Mouse (Mus musculus): ENCODE measurements around the gene Pex26.

Pex26 gene

DNA sequence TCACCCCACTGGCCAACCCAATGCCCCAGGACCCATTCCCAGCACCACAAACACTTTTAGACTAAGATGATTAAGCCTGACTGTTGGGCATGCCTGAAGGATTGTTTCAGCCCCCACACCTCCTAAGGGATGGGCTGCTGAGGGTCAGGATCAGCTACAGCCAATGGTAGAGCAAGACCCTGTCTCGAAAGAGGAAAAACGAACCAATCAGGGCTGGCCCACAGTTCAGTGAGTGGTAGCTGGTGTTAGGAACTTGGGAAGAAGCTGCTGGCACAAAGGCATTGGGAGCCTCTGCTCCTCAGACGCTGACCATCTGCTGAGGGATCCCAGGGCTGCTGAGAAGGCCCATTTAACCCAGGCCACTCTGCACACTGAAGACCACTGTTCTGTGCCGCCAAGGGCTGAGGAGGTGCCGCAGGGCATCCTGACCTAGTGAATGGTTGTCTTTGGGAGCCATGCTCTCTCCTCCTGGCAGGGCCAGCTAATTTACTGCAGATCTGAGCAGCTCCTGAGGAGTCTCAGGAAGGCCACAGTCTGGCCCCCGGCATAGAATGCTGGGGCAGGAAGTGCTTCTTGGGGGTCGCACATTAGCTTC is 16.0 kb upstream of the Pex26 start:
- no peak for DNase-seq

DNA sequence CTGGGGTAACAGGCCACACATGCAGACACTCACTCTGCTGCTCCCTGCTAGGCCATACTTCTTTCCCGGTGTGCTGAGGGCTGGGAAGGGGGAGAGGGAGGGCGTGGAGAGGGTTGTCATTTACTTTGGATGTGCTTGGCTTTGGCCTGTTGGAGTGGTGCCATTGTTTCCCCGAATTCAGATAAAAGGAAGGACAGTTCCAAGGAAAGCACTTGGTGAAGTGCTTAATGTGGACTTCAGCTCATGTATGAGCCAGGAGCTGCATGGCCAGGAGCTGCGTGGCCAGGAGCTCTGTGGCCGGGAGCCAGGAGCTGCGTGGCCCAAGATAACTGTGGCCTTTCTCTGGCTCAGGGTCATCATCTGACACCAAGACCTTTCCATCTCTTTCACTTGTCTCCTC is 12.4 kb upstream of the Pex26 start:
- DNase-seq: no peak

DNA sequence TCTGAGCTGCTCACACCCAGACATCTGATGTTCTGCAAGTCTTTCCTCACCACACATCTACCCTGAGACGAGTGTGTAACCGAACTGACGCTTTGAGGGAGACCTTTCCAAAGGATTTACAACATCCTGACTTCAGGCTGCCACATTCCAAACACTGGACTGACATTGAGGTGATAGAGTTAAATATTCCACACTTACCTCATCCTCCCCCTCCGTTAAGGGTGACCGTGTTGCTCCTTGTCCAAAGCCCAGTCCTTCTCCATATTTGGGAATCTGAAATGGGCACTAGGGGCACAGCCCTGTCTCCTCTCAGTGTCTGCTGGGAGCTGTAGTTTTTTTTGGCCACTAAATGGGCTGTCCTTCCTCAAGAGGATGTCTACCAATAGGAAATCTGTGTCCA is 10.0 kb upstream of the Pex26 start:
- DNase-seq: no peak

DNA sequence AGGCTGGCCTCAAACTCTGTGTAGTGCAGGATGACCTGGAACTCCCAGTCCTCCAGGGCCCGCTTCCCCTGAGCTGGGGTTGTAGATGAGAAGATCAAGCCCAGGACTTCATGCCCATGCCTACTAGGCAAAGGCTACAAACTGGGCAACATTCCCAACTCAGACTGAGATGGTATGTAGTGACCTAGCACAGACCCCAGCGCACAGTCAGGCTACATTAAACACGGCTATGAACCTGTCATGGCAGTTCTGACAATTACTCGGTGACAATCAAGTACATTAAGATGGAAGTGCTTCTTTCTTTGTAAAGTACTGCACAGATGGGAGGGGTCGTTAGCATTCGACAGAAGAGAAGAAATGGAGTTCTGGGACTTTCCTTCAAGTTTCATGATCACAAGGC is 8.7 kb upstream of the Pex26 start:
- DNase-seq: no peak

DNA sequence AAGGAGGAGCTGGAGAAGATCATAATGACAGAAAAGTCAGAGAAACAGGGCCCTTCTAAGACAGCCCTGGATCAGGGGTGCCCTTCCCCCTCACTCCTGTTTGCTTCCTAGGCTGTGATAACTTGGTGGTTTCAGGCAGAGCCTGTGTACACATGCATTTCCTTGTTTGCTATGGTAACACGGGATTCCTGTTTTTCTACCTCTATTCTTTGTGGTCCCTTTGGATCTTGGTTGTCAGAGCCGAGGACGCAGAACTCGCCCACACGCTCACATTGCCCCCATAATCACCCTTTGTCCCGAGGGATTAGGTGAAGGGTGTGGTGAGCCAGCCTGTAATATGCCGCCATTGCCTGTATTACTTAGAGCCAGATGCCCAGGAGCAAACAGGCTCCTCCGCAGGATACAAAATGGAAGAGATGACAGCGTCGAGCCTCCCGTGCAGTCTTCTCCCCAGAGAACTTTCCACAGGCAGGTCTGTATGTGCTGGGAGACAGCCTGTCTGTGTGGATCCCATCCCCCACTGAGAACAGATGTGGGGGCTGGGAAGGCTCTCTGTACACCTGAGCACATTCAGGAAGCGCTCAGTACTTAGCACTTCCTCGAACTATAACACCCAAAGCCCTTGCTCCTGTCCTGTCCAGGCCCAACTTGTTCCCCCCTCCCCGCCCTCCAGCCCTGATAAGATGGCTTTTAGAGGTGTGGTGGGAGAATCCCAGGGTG is 7.3 kb upstream of the Pex26 start:
- no peak for DNase-seq

DNA sequence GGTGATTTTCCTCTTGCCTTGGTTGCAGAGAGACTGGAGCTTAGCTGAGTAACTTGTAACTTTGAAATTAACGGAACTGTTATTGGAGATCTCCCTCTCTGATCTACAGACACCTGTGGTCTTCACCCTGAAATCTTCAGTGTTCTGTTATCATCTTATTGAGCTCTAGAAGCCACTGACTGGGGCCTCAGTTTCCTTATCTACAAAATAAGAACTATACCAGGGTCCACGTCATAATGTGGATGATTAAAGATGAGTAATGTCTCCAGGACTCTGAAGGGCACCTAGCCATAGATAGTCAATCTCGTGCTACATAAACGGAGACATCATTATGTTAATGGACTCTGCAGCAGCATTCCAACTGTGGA is 6.8 kb upstream of the Pex26 start:
- DNase-seq: no peak

DNA sequence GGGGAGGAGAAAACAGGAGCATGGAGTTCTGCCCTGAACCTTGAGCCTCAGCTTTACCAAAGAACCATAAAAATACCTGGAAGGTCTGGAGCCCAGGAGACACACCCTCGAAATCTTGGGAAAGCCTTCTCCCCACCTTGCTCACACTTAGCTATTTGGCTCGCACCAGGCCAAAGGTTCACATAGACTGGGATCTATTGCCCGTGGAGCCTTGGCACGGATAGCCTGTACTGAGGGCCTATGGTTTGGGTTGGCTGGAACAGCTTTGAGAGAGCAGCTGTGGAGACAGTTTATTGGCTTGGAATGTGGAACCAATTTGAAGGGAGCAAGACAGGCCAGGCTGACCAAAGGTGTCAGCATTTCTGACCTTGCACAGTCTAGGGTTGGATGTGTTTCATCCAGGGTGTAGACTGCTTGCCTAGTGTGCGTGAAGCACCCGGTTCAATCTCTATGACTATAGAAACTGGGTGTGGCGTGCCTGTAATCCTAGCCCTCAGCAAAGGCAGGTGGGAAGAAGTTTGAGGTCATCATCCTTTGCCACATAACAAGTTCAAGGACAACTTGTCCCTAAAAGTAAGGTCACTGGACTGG is 6.3 kb upstream of the Pex26 start:
- DNase-seq: peak in 1 of 2 experiments; percentile 25

DNA sequence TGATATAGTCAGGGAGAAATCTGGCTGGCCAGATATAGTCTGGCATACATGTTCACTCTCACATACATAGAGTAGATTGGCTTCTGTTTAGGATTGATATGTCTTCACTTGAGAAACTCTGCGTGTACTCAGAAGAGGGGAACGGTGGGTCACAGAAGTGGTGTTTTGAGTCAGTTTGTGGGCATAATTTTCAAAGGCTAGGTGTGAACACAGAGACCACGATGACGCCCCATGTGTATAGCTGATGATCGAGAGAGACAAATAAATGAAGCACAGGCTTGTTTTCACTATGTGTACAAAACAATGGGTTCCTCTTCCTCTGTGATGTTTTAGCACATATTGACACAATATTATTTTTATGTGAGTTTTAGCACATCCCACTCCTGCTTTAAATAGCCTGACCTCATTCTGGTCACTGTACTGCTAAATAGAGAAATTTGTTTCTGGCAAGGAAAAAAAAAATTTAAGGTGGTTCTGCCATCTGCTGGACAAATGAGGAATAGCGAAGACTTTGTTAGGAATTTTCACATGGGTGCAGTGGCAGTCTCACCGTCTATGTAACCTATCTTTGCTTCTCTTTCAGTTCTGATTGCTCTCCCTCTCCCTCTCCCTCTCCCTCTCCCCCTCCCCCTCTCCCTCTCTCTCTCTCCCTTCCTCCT is 4.6 kb upstream of the Pex26 start:
- peak; percentile 83 to 89 for DNase-seq

DNA sequence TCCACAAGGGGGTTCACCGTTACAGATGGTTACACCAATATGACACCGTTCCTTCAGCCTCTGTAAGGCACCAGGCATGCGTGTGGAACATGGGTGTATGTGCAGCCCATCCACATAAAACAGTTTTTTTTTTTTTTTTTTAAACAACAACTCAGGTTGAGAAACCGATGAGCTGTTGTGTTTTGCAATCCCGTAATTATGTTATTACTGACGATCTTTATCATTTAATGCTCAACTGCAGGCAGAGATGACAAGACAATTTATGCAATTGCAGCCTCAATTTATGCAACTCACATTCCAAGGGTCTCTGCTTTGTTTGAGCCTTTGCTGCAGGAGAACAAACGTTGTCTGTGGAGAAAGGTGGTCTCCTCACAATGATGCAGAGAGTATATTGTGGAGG is 3.6 kb upstream of the Pex26 start:
- DNase-seq: no peak

DNA sequence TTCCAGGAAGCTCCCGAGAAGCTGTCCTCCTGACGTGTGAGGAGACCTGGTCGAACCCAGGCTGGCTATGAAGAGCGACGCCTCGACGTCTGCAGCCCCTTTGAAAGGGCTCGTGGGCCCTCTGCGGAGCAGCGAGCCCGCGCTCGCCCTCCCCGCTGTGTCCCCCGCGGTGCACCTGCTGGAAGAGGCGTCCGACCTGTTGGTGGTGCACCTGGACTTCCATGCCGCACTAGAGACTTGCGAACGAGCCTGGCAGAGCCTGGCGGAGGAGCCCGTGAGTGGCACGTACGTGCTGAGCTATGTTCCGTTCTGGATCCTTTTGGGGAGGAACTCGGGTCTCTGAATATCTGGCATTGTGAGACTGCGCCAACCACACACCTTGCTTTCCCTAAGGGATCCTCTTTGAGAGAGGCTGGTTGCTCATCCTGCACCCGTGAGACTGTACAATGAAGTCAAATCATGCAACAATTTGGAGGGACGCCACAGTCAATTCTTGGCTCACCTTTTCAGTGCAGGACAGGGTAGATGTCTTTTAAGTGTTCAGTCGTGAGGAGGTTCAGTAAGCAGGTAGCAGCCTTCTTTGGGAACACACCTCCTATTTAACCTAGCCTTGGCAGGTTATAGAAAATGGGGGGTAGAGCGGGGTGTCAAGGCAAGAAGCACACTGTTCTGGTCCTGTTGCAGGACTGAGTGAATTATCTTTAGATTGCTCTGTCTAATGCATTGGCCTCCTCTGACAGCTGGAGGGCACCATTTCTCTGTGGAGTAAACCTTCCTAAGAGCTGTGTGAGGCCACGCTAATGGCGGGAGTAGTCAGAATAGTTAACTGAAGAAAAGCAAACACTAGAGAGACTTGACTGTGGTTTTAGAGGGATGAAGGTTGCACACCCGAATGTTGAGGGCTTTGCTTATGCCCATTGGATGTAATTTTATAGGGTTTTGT is 1.0 kb downstream of the Pex26 start:
- DNase-seq: peak; percentile 69 to 73

DNA sequence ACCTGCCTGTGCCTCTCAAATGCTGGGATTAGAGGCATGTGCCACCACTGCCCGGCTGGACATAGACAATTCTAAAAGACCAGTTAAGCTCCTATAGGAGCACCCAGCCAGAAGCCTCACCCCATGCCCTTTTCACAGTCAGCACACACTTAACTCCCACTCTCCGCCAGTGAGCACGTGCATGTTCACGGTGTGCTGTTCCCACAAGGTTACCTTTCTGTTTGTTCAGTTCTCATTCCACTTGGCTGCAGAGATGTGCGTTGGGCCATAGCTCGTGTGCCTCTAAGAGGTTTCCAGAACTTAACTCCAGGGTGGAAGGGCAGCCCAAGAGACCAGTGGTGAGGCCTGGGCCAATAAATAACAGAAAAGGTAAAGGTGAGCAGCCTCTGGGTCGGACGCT is 1.8 kb downstream of the Pex26 start:
- no peak for DNase-seq

DNA sequence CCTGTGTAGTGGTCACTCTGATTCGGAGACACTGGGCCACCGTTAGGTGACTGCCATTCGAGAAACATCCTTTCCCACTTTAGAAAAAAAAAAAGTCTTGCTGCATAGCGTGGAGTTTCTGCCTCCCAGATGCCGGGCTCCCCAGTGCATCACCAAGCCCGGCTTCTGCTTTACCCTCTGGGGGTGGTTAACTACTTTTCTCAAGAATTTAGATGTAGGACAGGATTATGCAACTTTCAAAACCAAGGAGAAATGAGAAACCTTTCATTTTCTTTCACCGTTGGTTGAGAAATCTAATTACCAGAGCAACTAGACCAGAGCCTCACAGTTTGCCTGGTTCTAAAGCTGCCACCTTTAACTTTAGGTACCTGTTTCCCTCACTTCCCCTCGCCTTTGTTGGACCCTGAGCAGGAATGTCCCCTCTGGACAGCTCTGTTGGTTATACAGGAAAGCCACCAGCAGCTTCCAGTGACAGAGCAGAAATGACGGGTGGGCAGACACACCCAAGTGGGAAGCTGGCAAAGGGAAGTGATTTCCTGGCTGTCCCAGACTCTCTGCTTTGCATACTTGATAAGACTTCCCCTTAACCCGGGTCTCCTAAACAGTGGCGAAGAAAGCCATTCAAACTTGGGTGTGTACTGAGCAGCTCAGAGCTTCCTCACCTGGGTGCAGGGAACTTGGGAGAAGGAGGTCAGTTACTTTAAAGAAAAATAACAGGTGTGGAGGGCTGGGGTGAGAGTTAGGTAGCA is 8.0 kb downstream of the Pex26 start:
- DNase-seq: no peak

DNA sequence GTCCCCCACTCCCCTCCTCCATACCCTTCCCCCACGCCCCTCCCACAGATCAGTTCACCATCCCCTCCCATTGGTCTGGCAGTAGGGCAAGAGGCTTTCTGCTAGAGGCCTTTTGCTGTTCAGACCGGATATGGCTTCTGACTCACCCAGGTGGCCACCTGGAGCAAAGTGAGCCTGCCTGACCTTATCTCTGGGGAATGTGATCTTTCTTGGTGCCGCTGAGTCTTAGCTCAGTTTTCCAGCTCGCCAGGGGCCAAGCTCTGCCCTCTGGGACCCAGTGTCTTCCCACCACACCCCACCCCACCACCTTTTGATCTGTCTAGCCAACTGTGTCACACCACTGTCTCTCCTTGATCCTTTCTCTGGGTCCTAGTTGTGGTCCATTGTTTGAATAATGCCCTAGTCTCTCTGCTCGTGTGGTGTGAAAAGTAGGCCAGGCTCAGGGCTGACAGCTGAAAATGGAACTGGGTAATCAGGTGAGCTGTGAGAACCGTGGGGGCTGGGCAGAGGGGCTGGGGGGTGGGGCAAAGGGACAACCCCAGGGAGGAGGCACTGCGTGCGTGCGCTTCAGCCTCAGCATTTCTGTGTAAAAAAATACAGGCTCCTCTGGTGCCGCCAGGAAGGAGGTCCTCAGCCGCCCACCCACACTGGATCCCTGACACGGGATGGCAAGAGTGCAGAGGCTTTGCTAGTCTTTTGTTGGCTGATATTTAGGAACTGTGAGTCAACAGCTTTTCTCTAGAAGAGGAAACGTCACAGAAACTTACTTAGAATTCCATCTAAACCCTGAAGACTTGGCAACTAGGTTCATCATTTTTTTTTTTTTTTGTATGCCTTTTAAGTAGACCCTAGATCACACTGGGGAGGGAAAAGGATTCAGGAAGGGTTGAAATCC is 10.8 kb downstream of the Pex26 start:
- DNase-seq: no peak

DNA sequence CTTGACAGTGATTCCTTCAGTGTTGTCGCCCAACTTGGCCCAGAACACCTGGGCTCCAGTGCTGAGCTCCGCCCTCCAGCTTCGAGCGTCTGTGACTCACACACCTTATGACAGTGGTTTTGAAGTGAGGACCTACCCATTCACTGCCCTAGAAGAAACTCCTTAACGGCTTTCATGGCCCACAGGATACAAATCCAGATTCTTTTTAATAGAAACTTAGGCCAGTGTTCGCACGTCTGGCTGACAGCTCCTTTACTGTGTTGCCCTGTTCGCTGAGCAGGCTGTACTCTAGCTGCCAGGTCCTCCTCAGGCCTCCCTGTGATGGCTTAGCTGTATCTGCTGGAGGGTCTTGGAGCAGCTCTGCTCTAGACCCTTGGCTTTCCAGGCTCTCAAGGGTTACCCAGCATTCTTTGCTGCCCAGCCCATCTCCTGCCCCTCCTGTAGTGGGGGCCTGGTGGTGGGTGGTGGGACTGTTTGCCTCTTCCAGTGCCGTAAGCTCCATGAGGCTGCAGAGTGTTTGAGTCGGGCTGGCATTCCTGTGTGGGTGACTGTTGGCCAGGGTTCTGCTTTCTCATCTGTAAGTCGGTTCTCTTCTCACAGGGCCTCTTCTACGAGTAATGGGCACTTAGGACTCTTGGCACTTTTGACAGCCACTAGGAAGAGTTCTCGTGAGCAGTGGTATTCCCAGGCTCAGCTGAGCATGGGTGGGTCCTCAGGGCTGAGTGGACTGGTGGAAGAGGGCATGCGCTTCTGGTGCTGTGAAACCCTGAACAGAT is 11.7 kb downstream of the Pex26 start:
- no peak for DNase-seq

DNA sequence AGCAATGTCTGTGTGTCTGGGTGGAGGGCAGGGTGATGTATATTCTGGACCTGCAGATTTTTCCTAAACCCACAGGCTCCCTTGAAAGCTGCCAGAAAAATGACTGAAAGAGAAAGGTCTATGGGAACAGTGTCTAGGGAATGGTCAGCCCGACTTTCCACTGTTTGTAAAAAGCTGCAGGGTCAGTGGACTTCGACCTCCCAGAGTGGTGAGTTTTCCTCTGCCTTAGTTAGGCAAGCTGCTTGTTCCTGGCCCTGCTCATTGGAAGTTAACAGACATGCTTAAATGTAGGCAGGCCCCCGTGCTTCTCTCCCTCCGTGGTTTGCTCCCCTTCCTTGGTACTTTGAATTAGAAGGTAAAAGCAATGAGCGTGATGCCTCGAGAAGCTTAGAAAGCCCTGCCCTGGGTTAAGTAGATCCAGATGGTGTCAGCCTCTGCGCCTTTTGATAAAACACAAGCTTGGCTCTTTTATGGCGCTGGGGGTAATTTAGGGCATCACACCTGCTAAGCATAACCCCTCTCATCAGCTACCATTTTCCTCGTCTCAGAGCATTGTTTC is 14.4 kb downstream of the Pex26 start:
- DNase-seq: no peak

DNA sequence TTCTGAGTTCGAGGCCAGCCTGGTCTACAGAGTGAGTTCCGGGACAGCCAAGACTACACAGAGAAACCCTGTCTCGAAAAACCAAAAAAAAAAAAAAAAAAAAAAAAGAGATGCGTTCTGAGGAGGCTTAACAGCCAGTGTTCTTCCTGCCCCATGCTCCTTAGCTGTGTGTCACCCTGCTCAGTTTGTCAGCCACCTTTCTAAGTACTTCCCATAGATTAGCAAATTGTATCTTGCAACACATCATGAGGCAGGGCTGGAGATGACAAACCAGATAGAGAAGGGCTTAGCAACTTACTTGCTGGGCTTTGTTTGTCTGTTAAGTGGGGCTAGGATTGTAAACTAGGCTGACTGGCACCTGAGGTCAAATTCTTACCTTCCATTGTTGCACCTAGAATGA is 17.0 kb downstream of the Pex26 start:
- no peak for DNase-seq

DNA sequence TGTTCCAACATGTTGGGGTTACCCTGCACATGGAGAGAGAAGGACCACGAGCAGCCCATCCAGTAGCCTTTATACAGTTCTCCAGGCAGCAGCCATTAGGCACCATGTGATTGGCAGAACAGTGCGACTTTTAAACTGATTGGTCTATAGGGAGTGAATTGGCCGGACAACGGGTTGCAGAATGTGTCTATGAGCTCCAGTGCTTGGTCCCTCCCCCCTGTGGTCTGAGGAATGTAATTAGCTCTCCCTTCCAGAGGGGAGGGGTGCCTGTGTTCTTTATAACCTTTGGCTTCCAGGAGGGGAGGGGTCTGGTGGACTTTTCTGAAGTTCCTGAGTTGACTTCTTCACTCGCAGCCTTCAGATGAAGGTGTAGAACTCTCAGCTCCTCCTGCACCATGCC is 18.6 kb downstream of the Pex26 start:
- DNase-seq: no peak

DNA sequence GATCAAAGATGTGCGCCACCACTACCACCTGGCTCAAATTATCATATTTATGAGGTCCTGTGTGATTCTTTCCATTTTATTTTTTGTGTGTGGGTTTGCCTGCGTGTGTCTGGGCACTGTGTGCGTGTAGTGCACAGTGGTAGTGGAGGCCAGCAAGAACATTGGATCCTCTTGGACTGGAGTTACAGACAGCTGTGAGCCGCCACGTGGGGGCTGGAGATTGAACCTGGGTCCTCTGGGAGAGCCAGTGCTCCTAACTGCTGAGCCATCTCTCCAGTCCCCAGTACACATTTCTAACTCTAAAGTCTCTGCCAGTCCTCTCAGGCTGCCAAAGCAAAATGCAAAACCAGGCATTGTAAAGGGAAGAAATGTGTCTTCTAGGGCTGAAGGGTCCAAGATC is 23.0 kb downstream of the Pex26 start:
- no peak for DNase-seq

DNA sequence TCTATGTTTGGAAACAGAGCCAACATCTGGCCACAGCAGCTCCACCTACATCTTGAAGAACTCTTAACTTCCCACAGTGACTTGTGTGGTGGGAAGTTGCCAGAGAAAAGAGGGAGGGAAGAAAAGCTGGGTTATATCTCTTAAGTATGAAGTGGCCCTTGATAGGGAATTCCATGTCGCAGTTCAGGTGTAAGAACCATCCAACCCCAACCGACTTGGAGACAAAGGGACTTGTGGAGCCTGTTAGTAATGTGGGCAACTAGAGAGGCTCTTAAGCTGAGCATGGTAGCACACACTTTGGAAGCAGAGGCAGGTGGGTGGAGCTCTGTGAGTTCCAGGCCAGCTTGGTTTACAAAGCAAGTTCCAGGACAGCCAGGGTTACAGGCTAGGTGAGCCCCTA is 26.1 kb downstream of the Pex26 start:
- DNase-seq: no peak

Data from cerebellum, postnatal 14 days (tissue).